Mouse (Mus musculus) C2C12 (cell line): ENCODE data around the gene Rasgrp1. TPM values are rescaled to one million over a fixed set of nuclear protein-coding genes. Genes with fewer than 3 reads are reported as not detected.

Experiments used
- H3K27me3 ChIP-seq: one replicate; pipeline ENCODE4 v1.6.1; 2011; ENCODE audit not compliant: control insufficient read depth, insufficient read depth, insufficient read length
- H3K36me3 ChIP-seq: one replicate; pipeline ENCODE4 v1.6.1; 2011; ENCODE audit not compliant: control insufficient read depth, insufficient read depth
- H3K4me3 ChIP-seq: one replicate; pipeline ENCODE4 v1.5.1; 2011; ENCODE audit warnings: mild to moderate bottlenecking, control low read depth; ENCODE audit not compliant: poor library complexity, insufficient read depth, severe bottlenecking
- H3K79me2 ChIP-seq: one replicate; pipeline ENCODE4 v1.6.1; 2011; ENCODE audit not compliant: control insufficient read depth, insufficient read depth
- H3K79me3 ChIP-seq: one replicate; pipeline ENCODE4 v1.6.1; 2011; ENCODE audit warnings: low read depth, control low read depth
- H3ac ChIP-seq: one replicate; pipeline ENCODE3; 2011; ENCODE audit warnings: low read depth; ENCODE audit not compliant: control insufficient read depth, insufficient read length
- CEBPB ChIP-seq: IDR thresholded peaks from one replicate; pipeline ENCODE4 v1.6.1; 2011; ENCODE audit warnings: low read depth, mild to moderate bottlenecking, control low read depth, moderate library complexity
- CTCF ChIP-seq: IDR thresholded peaks from one replicate; pipeline ENCODE4 v1.5.1; 2011; ENCODE audit not compliant: control insufficient read depth, insufficient read depth, insufficient read length
- FOSL1 ChIP-seq: IDR thresholded peaks from one replicate; pipeline ENCODE4 v1.8.0; 2011; ENCODE audit warnings: mild to moderate bottlenecking, low read length; ENCODE audit not compliant: poor library complexity, insufficient read depth, severe bottlenecking
- MAX ChIP-seq: IDR thresholded peaks from one replicate; pipeline ENCODE4 v1.6.1; 2011; ENCODE audit warnings: mild to moderate bottlenecking, control low read depth
- MYOD1 ChIP-seq: IDR thresholded peaks from one replicate; pipeline ENCODE4 v1.6.1; 2011; ENCODE audit warnings: low read depth; ENCODE audit not compliant: control insufficient read depth, insufficient read length
- MYOG ChIP-seq: IDR thresholded peaks from one replicate; pipeline ENCODE4 v1.6.1; 2011; ENCODE audit not compliant: control insufficient read depth, insufficient read length; ENCODE audit errors: extremely low read depth
- USF1 ChIP-seq: IDR thresholded peaks from one replicate; pipeline ENCODE4 v1.6.1; 2011; ENCODE audit warnings: low read depth, mild to moderate bottlenecking, control low read depth, moderate library complexity
- polyA plus RNA-seq: library from polyadenylated mRNA; unstranded; fragments of >200 nt; fragmentation: generic; extraction: Trizol; gene quantifications from one replicate; pipeline ENCODE4 v1.2.1, GENCODE M21; 2012; ENCODE audit warnings: missing spikeins

The Rasgrp1 gene
- polyA plus RNA-seq, 1 experiment, result not detected

DNA sequence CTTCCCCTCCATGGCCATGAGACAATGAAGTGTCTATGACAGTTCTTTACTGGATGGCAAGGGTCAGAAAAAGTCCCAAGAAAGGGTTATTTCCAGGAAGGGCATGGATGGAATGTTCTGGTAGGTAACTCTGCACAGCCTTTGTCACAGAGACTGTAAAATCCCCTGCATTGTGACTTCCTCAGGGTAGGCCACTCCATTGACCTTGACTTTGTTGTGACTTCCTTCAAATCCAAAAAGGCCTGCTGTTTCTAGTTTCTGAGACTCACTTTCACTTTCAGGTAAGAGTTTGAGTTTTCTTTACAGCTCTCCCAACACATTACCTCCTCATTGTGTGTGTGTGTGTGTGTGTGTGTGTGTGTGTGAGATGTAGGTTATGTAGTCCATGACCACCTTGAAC is 15.1 kb upstream of the Rasgrp1 start:
- no peak overlapping the region for H3K4me3 ChIP-seq
- H3K79me3 ChIP-seq, result no peaks in the 10 kb centered on the region
- H3K36me3 ChIP-seq, result no peaks in the 10 kb centered on the region
- peaks cover 11% of the 10 kb centered on the region for H3K27me3 ChIP-seq
- no peak overlapping the region for H3ac ChIP-seq
- H3K79me2 ChIP-seq, result no peaks in the 10 kb centered on the region
- TF ChIP-seq MYOG (no peak), CEBPB (no peak), USF1 (no peak), MYOD1 (no peak), FOSL1 (no peak), CTCF (no peak), MAX (no peak)

DNA sequence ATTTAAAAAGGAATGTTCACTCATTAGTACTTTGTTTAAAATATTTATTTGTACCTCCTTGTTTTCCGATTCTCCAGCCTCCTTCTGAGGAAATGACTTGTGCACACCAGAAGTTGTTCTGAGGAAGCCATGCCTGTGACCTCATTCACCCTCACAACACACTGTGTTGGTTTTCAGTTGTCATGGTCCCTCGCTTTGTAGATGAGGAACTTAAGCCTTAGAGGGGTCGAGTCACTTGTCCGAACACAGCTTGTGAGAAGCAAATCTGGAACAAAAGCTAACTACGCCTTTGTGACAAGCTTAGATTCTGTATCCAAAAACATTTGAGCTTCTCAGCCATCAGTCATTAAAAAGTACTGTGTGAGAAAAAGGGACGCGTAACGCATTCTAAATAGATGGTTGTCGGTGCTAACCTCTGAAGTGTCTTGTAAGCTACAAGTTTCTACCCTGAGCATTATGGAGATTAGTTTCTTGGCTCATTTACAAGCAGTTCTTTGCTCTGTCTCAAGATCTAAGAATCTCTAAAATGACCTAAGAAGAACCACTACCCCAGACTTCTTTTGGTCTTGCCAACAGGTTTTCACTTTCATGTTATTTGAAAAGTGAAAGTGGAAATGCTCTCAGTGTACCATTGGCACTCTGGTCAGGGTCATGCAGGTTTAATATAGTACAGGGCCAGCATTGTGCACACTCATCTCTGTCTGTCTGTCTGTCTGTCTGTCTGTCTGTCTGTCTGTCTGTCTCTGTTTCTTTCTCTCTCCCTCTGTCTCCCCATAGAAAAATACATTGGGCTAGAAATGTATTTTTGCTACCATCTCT is 9.7 kb upstream of the Rasgrp1 start:
- no peak overlapping the region for H3K4me3 ChIP-seq
- peaks cover 10% of the 10 kb centered on the region for H3K27me3 ChIP-seq
- no peak for TF ChIP-seq USF1
- TF ChIP-seq CTCF, result no peak
- TF ChIP-seq MYOG, result no peak
- TF ChIP-seq MAX, result no peak
- no peak for TF ChIP-seq FOSL1
- TF ChIP-seq CEBPB, result no peak
- TF ChIP-seq MYOD1, result no peak
- H3K79me2 ChIP-seq, result no peaks in the 10 kb centered on the region
- H3K36me3 ChIP-seq, result no peaks in the 10 kb centered on the region
- no peak overlapping the region for H3ac ChIP-seq
- no peaks in the 10 kb centered on the region for H3K79me3 ChIP-seq

DNA sequence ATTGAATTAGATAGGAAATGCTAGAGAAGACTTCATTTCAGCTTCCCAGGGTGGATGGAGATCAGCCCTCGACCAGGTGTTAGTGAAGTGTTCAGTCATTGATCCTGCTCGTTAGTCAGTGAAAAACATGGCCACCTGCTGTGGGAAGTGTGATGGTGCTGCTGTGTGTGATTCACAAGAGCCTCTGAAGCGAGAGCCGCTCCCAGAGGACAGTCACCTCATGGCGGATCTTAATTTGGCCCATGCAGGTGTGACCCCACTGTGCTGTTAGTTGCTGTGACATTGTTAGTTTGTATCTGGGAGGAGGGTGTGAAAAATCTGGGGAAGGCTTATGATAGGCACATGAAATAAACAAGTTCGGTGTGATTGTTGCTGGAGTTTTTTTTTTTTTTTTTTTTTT is 7.3 kb upstream of the Rasgrp1 start:
- H3K36me3 ChIP-seq, result no peaks in the 10 kb centered on the region
- no peak overlapping the region for H3K4me3 ChIP-seq

DNA sequence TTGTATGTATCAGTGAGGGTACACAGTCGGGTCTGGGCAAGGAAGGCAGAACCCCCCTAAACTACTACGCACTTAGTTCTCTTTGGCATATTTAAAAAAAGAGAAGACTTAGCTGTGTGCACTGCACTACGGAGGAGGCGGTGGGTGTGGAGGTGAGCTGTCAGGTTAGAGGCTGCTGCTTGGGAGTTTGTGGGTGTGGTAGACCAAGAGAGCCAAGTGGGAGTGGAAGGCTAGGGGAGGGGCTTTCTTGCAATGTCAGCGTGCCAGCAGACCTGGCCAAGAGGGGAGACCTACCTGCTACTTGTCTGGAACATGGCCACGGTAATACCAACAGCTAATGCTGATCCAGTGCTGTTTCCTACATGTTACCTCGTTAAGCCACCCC is 431 bp upstream of the Rasgrp1 start:
- Histone ChIP-seq H3K4me3 (no peak overlapping the region), H3ac (no peak overlapping the region), H3K79me3 (no peaks in the 10 kb centered on the region), H3K36me3 (no peaks in the 10 kb centered on the region), H3K79me2 (no peaks in the 10 kb centered on the region), H3K27me3 (peaks cover 42% of the 10 kb centered on the region)
- no peak for TF ChIP-seq MYOD1
- no peak for TF ChIP-seq CTCF
- no peak for TF ChIP-seq CEBPB
- TF ChIP-seq MAX, result no peak
- no peak for TF ChIP-seq FOSL1
- no peak for TF ChIP-seq USF1
- no peak for TF ChIP-seq MYOG

More for the DNA sequence above, 7.3 kb upstream of the Rasgrp1 start:
- no peaks in the 10 kb centered on the region for H3K79me3 ChIP-seq
- peaks cover 10% of the 10 kb centered on the region for H3K27me3 ChIP-seq
- H3ac ChIP-seq, result no peak overlapping the region
- TF ChIP-seq USF1 (no peak), CEBPB (no peak), MYOG (no peak), FOSL1 (no peak), MAX (no peak), CTCF (no peak), MYOD1 (no peak)
- no peaks in the 10 kb centered on the region for H3K79me2 ChIP-seq

DNA sequence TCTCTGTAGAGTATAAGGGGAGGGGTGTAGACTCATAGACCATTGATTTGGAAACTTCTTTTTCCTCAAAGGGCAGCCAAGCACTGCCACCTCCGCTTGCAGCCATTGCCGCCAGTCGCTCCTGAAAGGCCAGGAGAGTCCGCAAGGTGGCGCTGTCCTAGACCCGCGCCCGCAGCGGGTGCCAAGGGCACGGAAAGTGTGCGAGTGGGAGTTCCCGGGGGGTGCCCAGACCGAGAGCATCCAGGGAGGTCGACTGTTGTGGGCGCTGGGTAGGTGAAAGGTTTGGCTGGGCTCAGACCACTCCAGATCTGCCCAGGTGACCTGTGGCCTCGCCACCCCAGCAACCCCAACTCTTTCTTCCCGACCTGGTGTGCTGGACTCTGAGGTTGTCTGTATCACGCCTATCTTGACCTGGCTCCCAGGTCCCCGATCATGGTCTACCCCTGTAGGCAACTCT is 683 bp downstream of the Rasgrp1 start:
- no peaks in the 10 kb centered on the region for H3K79me3 ChIP-seq
- H3K79me2 ChIP-seq, result no peaks in the 10 kb centered on the region
- no peak overlapping the region for H3K4me3 ChIP-seq
- no peak overlapping the region for H3ac ChIP-seq
- TF ChIP-seq MYOG, result no peak
- H3K27me3 ChIP-seq, result peaks cover 41% of the 10 kb centered on the region
- H3K36me3 ChIP-seq, result no peaks in the 10 kb centered on the region
